46 mouse cellular contexts compared by ENCODE assay signal in genomic region chr4:35150706-35151105, GRCm38 (mm10). TPM values are rescaled to one million over a fixed set of nuclear protein-coding genes. Genes with fewer than 3 reads are reported as not detected.
"Had no signal": no experiment of that assay in that cellular context is flagged by ENCODE, and none has a peak within 500 bp of the region (broad histone marks: within the 10 kb centered on the region; RNA-seq: fewer than 3 reads in every experiment).

No protein-coding gene starts in this region.

- H3K9ac ChIP-seq: heart, embryonic 12.5 days; heart, embryonic 13.5 days; heart, embryonic 15.5 days; hindbrain, embryonic 12.5 days; hindbrain, embryonic 13.5 days; hindbrain, embryonic 14.5 days; hindbrain, embryonic 15.5 days; intestine, embryonic 15.5 days; kidney, embryonic 15.5 days had no signal

- H3K9me3 ChIP-seq: heart, embryonic 10.5 days; heart, embryonic 12.5 days; heart, embryonic 13.5 days; heart, embryonic 15.5 days; hindbrain, embryonic 10.5 days; hindbrain, embryonic 12.5 days; hindbrain, embryonic 13.5 days; hindbrain, embryonic 15.5 days; intestine, embryonic 15.5 days; kidney, embryonic 15.5 days had no signal

- H3K27ac ChIP-seq: heart, adult 2 months; heart, embryonic 10.5 days; heart, embryonic 13.5 days; heart, embryonic 15.5 days; hindbrain, embryonic 10.5 days; hindbrain, embryonic 12.5 days; hindbrain, embryonic 13.5 days; hindbrain, embryonic 14.5 days; hindbrain, embryonic 15.5 days; hindbrain, postnatal 0 days; intestine, embryonic 15.5 days; kidney, embryonic 15.5 days; kidney, postnatal 0 days; layer of hippocampus, adult 2 months had no signal

- ATAC-seq: hindbrain, embryonic 16.5 days; hindbrain, postnatal 0 days; inflammation-experienced regulatory T-cells, adult 6 months; intestine, embryonic 15.5 days; intestine, embryonic 16.5 days; intestine, postnatal 0 days had no signal

- H3K4me1 ChIP-seq: heart, embryonic 12.5 days; intestine, embryonic 15.5 days had no signal

- H3K27me3 ChIP-seq: heart, embryonic 15.5 days; hindbrain, embryonic 12.5 days; intestine, embryonic 15.5 days; kidney, embryonic 15.5 days had no signal

- DNase-seq: heart, adult 2 months; heart, postnatal 10 days; heart, postnatal 14 days; heart, postnatal 36 days; heart, postnatal 4 days; kidney, adult 11 months; kidney, adult 18-20 months; kidney, adult 2 months; kidney, adult 8-10 months; kidney, adult 9 months; kidney, postnatal 10 days; kidney, postnatal 14 days; kidney, postnatal 25 days; kidney, postnatal 36 days; kidney, postnatal 4 days; layer of hippocampus, adult 9-11 months had no signal

- H3K4me2 ChIP-seq: heart, embryonic 11.5 days; heart, embryonic 12.5 days; heart, embryonic 13.5 days; heart, embryonic 15.5 days; hindbrain, embryonic 12.5 days; hindbrain, embryonic 13.5 days; hindbrain, embryonic 14.5 days; hindbrain, embryonic 15.5 days; intestine, embryonic 15.5 days; kidney, embryonic 15.5 days had no signal

- H3K36me3 ChIP-seq: heart, embryonic 10.5 days; heart, embryonic 12.5 days; heart, embryonic 13.5 days; heart, embryonic 15.5 days; hindbrain, embryonic 10.5 days; hindbrain, embryonic 12.5 days; hindbrain, embryonic 13.5 days; hindbrain, embryonic 15.5 days; intestine, embryonic 15.5 days; kidney, embryonic 15.5 days had no signal

- H3K4me3 ChIP-seq: heart, adult 2 months; heart, embryonic 10.5 days; heart, embryonic 12.5 days; heart, embryonic 13.5 days; heart, embryonic 15.5 days; hindbrain, embryonic 10.5 days; hindbrain, embryonic 12.5 days; hindbrain, embryonic 13.5 days; hindbrain, embryonic 15.5 days; intestine, embryonic 15.5 days; kidney, embryonic 15.5 days; layer of hippocampus, adult 2 months had no signal

RNA-seq across cellular contexts. Expression of gene Ifnk, which starts 1.1 kb away (rescaled TPM):
- total RNA-seq: heart, adult 2 months; heart, adult 8-10 months; heart, postnatal 10 days; heart, postnatal 14 days; heart, postnatal 25 days; heart, postnatal 36 days; heart, postnatal 4 days; hematopoietic stem cell, adult 5-6 weeks; hindbrain, postnatal 0 days; layer of hippocampus, adult 18-20 months; layer of hippocampus, adult 2 months; layer of hippocampus, adult 8-10 months; layer of hippocampus, postnatal 10 days; layer of hippocampus, postnatal 14 days; layer of hippocampus, postnatal 25 days had no signal
- polyA plus RNA-seq: heart, adult 2 months; heart, embryonic 11.5 days; heart, embryonic 12.5 days; heart, embryonic 13.5 days; heart, embryonic 14.5 days; heart, embryonic 15.5 days; heart, postnatal 0 days; hindbrain, embryonic 12.5 days; hindbrain, embryonic 13.5 days; hindbrain, embryonic 16.5 days; hindbrain, postnatal 0 days; inflammation-experienced regulatory T-cells, adult 6 months; kidney, adult 2 months; kidney, embryonic 15.5 days; kidney, postnatal 0 days; large intestine, adult 2 months had no signal
